Mouse (Mus musculus) E14TG2a.4 (cell line): ENCODE results near the gene Rpl18.

Experiments used
- H3K27me3 ChIP-seq: 2 replicates; pipeline ENCODE4 v1.6.1; 2014; ENCODE audit warnings: low read length, control low read depth; ENCODE audit not compliant: insufficient read depth
- H3K36me3 ChIP-seq: 2 replicates; pipeline ENCODE4 v1.6.1; 2014; ENCODE audit warnings: low read length, control low read depth; ENCODE audit not compliant: insufficient read depth
- H3K4me1 ChIP-seq: replicated peaks from 2 replicates; pipeline ENCODE4 v1.6.1; 2014; ENCODE audit warnings: low read depth, low read length, control low read depth
- H3K4me3 ChIP-seq: replicated peaks from 2 replicates; pipeline ENCODE4 v1.5.1; 2014; ENCODE audit warnings: mild to moderate bottlenecking, low read length
- H3K9me3 ChIP-seq: 2 replicates; pipeline ENCODE4 v1.6.1; 2014; ENCODE audit warnings: low read length, control low read depth
- CTCF ChIP-seq: conservative IDR thresholded peaks from 2 replicates; pipeline ENCODE4 v1.5.1; 2014; ENCODE audit warnings: low read length
- NANOG ChIP-seq: IDR thresholded peaks from 2 replicates; pipeline ENCODE4 v1.6.1; 2014; ENCODE audit warnings: borderline replicate concordance, low read length, mixed read lengths
- POU5F1 ChIP-seq: IDR thresholded peaks from 2 replicates; pipeline ENCODE4 v1.6.1; 2014; ENCODE audit warnings: low read length, borderline replicate concordance

Rpl18 gene

DNA sequence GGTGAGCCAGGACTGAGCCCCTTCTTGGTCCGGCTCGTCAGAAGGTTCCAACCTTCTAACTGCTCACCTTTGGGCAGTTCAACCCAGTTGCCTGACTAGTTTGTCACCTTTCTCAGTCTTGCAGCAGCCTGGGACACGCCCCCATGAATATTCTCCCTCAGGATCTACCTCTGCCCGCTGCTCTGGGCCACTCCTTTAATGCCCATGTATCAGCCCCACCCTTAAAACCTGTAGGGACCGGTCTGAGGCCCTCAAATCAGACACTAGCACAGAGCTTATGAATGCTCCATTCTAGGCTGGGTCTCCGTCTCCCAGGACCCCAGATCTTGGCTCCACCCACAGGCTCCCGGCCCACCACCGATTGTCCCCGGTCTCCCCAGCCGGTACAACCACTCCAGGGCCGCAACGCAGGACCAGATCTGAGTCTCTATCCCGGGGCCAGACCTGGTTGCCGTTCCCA lies 597 bp upstream of the Rpl18 start:
- TF ChIP-seq NANOG (no peak), CTCF (no peak), POU5F1 (no peak)
- peaks cover 69% of the 10 kb centered on the region for H3K36me3 ChIP-seq
- peaks cover 72% of the 10 kb centered on the region for H3K4me1 ChIP-seq
- H3K9me3 ChIP-seq, result no peaks in the 10 kb centered on the region
- H3K4me3 ChIP-seq, result peak overlapping the region; percentile 85
- no peaks in the 10 kb centered on the region for H3K27me3 ChIP-seq

DNA sequence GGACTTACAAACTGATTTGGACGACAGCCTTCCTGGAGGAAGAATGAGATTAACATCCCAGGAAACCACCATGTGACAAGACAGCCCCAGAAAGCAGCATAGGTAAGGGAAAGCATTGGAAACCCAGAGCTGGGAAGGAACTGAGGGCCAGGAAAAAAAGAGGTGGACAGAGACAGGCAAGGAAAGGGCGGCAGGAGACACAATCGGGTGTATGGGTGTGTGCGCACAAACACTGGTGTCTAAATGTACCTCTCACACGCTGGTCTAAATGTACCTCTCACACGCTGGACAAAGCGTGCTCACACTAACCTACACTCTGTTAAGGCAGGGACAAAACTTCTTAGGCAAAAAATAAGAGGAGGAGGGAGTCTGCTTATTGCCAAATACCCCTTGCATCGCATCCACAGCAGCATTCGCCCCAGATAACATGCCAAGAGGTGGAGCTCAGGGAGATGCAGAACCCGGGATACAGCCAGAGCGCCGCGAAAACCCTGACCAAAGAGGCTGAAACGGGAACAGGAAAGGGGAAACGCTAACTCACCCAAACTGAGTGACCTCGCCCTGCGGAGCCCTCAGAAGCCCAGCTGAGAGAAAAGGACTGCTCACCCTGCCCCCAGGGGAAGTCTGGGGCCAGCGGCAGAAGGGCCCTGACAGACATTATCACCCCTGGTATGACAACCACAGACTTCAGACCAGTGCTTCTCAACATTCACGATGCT lies 643 bp downstream of the Rpl18 start:
- Histone ChIP-seq H3K9me3 (no peaks in the 10 kb centered on the region), H3K27me3 (no peaks in the 10 kb centered on the region), H3K36me3 (peaks cover 69% of the 10 kb centered on the region), H3K4me3 (peak overlapping the region; percentile 85), H3K4me1 (peaks cover 71% of the 10 kb centered on the region)
- no peak for TF ChIP-seq CTCF

DNA sequence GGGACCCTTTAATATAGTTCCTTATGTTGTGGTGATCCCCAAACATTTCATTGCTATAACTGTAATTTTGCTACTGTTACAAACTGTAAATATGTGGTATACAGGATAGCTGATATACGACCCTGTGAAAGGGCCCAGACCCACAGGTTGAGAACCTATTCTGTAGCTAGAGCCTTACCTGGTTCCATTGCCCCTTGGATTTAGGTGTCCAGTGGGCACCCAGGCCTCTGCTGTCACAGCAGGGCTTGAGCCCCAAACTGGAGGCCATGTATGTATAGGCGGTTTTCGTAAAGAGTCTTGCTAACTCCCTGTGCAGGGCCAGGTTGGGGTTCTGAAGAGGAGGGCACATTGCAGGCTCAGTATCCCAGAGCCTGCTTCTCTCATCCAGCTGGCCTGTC lies 1.2 kb downstream of the Rpl18 start:
- Histone ChIP-seq H3K36me3 (peaks cover 69% of the 10 kb centered on the region), H3K27me3 (no peaks in the 10 kb centered on the region), H3K4me3 (peak overlapping the region; percentile 85; the same call in 1 of the 2 replicates), H3K4me1 (peaks cover 71% of the 10 kb centered on the region), H3K9me3 (no peaks in the 10 kb centered on the region)
- TF ChIP-seq POU5F1, result no peak
- no peak for TF ChIP-seq CTCF
- TF ChIP-seq NANOG, result no peak

DNA sequence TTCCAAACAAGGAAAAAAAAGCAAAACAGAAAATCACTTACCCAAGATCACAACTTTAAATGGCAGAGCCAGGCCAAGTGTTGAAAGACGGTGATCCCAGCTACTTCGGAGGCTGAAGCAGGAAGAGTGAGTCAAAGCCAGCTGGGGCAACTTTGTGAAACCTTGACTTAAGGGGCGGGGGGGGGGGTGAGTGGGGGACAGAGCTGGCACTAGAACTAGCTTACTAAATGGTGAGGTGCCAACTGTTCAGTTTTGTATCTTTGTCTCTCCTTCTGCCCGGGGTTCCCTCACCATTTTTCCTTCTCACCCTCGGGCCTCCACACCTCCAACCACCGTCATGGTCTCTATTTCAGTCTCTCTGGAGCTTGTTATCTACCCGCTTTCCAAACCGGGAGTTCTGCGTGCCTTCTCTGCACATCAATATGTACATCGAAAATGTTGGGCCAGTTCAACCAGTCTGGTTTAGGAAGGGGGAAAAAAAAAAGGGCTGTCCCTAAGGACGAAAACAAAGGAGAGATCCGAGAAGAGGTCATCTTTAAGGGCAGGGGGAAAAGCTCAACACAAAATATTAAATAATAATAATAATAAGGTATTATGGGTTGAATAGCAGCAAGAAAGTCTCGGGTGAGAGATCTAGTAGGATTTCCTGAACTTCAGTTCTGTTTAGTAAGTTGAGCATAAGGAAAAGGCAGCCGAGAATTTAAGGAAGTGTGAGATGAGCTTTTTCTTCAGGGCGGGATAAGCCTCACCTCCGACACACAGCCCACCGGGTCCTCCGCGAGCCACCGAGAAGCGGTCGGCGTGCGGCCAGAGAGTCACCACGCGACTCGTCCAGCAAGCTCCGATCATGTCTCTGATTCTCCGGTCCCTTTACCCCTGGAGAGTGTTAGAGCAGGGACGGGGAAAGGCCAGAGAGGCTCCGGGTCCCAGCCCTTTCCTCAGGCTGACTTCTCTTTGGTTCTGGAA lies 2.0 kb downstream of the Rpl18 start:
- H3K27me3 ChIP-seq, result no peaks in the 10 kb centered on the region
- TF ChIP-seq NANOG (no peak), CTCF (no peak)
- H3K9me3 ChIP-seq, result no peaks in the 10 kb centered on the region
- peak overlapping the region; percentile 99 for H3K4me3 ChIP-seq
- H3K4me1 ChIP-seq, result peaks cover 71% of the 10 kb centered on the region
- H3K36me3 ChIP-seq, result peaks cover 69% of the 10 kb centered on the region

DNA sequence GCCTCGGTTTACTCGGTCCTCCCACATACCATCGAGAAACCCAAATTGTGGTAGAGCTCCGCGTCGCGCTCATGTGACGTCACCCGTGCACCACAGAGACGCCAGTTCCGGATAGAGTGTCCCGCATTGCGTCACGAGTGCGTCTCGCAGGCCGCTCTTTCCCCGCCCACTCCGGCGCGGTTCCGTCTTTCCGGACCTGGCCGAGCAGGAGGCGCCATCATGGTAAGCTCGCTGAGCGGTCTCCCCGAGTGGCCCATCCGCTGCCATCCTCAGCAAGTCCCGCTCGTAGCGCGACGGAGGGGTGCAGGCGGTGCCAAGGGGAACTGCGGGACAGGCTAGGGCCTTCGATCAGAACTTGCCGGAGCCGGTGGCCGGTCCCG lies 2.7 kb downstream of the Rpl18 start, which contains the start of gene Sphk2:
Gene Sphk2 (minus strand): TSS at position 85 of the 380 bp plus-strand sequence.
- Histone ChIP-seq H3K36me3 (peaks cover 69% of the 10 kb centered on the region), H3K9me3 (no peaks in the 10 kb centered on the region), H3K4me1 (peaks cover 71% of the 10 kb centered on the region), H3K4me3 (peak within 1 kb of the TSS; percentile 99), H3K27me3 (no peaks in the 10 kb centered on the region)
- TF ChIP-seq CTCF (no peak), POU5F1 (no peak), NANOG (no peak)

DNA sequence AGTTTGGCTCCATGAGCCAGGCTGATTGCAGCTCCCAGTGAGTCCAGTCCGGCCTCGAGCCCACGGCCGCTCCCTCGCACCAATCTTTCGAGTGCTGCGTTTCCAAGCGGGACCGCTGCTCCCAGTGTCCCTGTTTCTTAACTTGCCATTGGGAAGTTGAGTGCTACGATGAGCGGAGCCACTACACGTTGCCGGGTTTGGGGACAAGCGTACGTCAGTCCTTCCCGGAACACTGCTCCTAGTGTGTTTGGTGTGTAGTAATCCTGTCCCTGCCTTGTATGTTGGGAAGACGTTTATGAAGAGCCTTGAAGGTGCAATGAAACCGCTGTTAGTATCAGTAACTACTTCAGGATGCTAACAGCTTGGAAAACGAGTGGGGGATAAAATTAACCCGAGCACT lies 3.1 kb downstream of the Rpl18 start:
- peak overlapping the region; percentile 99 for H3K4me3 ChIP-seq
- H3K9me3 ChIP-seq, result no peaks in the 10 kb centered on the region
- H3K4me1 ChIP-seq, result peaks cover 68% of the 10 kb centered on the region
- H3K36me3 ChIP-seq, result peaks cover 69% of the 10 kb centered on the region
- no peak for TF ChIP-seq NANOG
- TF ChIP-seq POU5F1, result no peak
- no peak for TF ChIP-seq CTCF
- no peaks in the 10 kb centered on the region for H3K27me3 ChIP-seq

DNA sequence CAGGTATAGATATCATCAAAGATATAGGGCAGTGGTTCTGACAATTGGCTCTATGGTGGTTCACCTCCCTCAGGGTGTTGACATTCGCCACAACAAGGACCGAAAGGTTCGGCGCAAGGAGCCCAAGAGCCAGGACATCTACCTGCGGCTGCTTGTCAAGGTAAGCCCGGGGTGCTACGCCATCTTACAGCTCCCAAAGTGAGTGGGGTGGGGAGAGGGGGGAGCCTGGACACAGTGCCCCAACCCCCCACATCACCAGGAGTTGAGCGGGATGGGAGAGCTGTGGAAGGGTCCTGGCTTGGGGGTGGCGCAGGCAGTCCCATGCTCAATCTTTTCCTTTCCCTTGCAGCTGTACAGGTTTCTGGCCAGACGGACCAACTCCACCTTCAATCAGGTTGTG lies 3.9 kb downstream of the Rpl18 start:
- H3K36me3 ChIP-seq, result peaks cover 69% of the 10 kb centered on the region
- no peaks in the 10 kb centered on the region for H3K9me3 ChIP-seq
- no peaks in the 10 kb centered on the region for H3K27me3 ChIP-seq
- peak overlapping the region; percentile 99 for H3K4me3 ChIP-seq
- peaks cover 66% of the 10 kb centered on the region for H3K4me1 ChIP-seq
- TF ChIP-seq POU5F1, result no peak
- no peak for TF ChIP-seq NANOG
- TF ChIP-seq CTCF, result no peak

DNA sequence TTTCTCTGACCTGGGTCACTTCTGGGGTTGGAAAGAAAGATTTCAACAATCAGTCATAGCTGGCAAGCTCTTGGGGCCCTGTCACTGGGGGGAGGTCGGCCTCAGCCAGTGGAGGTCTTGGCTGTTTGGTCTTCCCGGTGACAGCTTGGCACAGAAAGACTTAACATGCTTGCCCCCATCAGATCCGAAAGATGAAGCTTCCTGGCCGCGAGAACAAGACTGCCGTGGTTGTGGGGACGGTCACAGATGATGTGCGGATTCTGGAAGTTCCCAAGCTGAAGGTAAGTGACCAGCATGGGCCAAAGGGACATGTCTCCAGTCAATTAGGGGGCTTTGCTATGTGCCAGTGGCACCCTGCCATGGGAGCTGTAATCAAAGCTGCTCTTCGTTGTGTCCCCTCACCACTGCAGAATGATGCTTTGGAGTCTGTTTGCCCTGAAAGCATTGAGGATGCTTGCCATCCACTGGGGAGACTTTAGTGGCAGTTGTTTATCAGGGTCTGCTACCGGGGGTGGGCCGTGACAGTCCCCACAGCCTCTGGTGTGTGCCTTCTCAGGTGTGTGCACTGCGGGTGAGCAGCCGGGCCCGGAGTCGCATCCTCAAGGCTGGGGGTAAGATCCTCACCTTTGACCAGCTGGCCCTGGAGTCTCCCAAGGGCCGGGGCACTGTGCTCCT lies 4.6 kb downstream of the Rpl18 start:
- no peaks in the 10 kb centered on the region for H3K9me3 ChIP-seq
- peak overlapping the region; percentile 99 for H3K4me3 ChIP-seq
- TF ChIP-seq CTCF, result no peak
- peaks cover 75% of the 10 kb centered on the region for H3K36me3 ChIP-seq
- H3K4me1 ChIP-seq, result peaks cover 67% of the 10 kb centered on the region
- H3K27me3 ChIP-seq, result no peaks in the 10 kb centered on the region
